Mouse (Mus musculus) heart, postnatal 10 days (tissue): ENCODE measurements around the gene Rnf32. TPM values are rescaled to one million over a fixed set of nuclear protein-coding genes. Genes with fewer than 3 reads are reported as not detected.

Experiments
- DNase-seq, 2 experiments: peaks; one replicate each; pipeline ENCODE4 v3.0.0; 2021
- intact Hi-C: fragments of 180-260 bp; cut with DNase I; formaldehyde crosslinking; loops from one replicate; pipeline ENCODE4 v1.15.1; 2025
- total RNA-seq, 2 experiments: library from RNA; stranded (reverse); gene quantifications; 2 replicates each; pipeline ENCODE4 v1.2.3; 2021

The Rnf32 gene
- total RNA-seq, 2 experiments from 2014 or later, result 0.77 to 1.1 TPM

DNA sequence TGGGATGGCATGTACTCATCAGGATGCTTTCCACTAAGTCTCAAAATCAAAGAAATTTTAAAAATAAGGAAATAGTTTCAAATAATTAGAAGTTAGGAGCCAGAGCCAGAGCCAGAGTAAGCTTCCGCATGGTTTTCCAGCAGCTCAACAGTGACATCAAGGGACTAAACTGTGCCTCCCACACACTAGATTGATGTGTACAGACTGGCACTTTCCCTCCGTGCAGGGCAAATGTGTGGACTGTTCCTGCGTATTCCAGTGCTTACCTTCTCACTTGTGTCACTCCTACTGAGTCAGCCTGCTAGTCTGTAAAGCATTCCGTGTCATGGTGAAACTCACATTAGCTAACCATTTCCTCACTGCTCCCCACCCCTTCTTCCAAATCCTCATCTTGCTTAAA lies 75.1 kb downstream of the Rnf32 start:
- intact Hi-C loops, result loop anchor here (10.0 kb wide), 1 partner anchor 236 kb away; no protein-coding TSS in a partner anchor
- DNase-seq, result no peak

DNA sequence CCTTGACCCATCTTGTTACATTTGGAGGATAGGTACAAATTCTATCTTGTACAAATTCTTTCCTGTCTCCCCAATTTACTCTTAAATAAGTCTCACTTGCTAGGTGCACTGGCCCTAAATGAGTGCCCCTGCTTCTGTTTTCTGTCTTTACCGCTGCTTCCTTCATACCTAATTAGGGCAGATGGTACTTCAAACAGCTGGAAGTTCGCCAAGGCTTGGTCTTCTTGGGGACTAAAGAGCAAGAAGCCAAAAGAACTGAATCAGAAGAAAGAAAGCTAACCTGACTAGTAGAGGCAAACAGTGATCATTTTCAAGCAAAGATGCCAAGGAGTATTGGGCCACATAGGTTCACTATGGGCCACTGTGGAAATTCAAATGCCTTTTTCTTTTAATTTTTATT lies 77.6 kb downstream of the Rnf32 start:
- intact Hi-C loops, result loop anchor here (10.0 kb wide), 1 partner anchor 239 kb away; no protein-coding TSS in a partner anchor
- no peak for DNase-seq

DNA sequence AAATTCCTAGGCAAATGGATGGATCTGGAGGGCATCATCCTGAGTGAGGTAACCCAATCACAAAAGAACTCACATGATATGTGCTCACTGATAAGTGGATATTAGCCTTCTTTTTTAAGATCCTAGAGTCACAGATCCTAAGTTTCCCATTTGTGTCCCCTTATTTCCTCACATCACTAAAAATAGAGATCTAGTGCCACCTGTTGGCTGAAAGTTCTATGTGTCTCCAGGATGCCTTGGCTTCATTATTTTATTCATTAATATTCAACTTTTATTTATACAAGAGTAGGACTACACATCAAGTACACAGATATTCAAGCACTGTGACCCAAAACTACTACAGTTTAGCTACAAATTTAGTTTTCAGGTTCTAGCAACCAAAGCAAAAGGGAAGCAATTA lies 79.0 kb downstream of the Rnf32 start:
- intact Hi-C loops, result loop anchor here (5.0 to 10.0 kb wide), 2 partner anchors 240 to 822 kb away; no protein-coding TSS in a partner anchor
- DNase-seq, result peak; percentile 6 to 15

Other genes with a start within 250 kb of the Rnf32 start
- gene Lmbr1, start 182.4 kb downstream of the Rnf32 start, total RNA-seq, result 10 to 100 TPM; 18.2 to 19.5 TPM
- gene Nom1, start 238.7 kb downstream of the Rnf32 start, total RNA-seq, result 10 to 100 TPM; 14.2 to 15.4 TPM